Mouse (Mus musculus): ENCODE data around the gene Amh.

DNA sequence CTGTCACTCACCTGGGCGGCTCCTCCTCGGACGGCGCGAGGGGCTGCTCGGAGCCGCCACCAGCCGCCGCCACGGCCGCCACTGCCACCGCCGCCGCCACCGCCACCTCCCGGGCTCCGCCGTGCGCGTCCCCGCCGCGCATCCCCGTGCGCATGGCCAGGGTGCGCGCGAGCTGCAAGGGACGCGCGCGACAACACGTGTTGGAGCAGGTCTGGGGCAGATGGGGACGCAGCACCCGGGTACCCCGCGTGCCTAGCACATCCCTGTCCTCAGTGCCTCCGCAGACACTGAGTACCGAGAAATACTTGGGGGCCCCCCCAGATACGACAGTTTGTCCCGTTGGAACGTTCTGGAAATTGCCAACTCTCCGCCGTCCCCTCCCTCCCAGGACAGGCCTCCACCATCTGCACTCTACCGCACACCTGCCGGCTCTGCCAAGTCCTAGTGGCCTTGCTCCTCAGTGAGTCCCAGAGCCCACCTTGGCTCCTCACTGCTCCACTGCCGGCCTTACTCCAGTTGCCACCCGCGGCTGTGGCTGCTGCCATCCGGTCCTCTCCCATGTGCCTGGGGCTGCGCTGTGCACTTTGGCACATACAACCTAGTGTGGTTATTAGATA is 39.0 kb downstream of the Amh start, which contains the start of gene Lingo3:
- TF ChIP-seq POLR2AphosphoS5 (IDR thresholded peaks at IDR 0.05; ENCODE audit: insufficient replicate concordance, low read depth, low read length), result no peak
- no peak for TF ChIP-seq TAL1 (conservative IDR thresholded peaks at IDR 0.05; ENCODE audit: low read depth, low read length)
- no peak for TF ChIP-seq GATA1 (IDR thresholded peaks at IDR 0.05; ENCODE audit: borderline replicate concordance, low read length)
- TF ChIP-seq CTCF (IDR thresholded peaks at IDR 0.05; ENCODE audit: low read depth, low read length), result no peak
- no peak for TF ChIP-seq GATA2 (IDR thresholded peaks at IDR 0.05; ENCODE audit: borderline replicate concordance, low read depth, low read length)
